Comparison of ENCODE assay signal across 8 mouse cellular contexts in genomic region chr7:3644672-3645487, GRCm38 (mm10). TPM values are rescaled to one million over a fixed set of nuclear protein-coding genes. Genes with fewer than 3 reads are reported as not detected.
DNase-seq lines count a peak whose midpoint lies in the region; ATAC-seq and TF ChIP-seq lines count a peak whose summit lies in the region.

Gene Cnot3, plus strand, starts transcription at chr7:3645268.

- no peaks in the 10 kb centered on the region for H3K9me3 ChIP-seq in hindbrain, embryonic 13.5 days

- peak within 1 kb of the TSS; percentile 97 for H3K27ac ChIP-seq in hindbrain, embryonic 13.5 days

- WGBS in hindbrain, embryonic 13.5 days: under 1% methylated on average over 53 of the region's 58 CpGs

- H3K9ac ChIP-seq in hindbrain, embryonic 13.5 days: peak within 1 kb of the TSS; percentile 98

- CTCF ChIA-PET in Patski (lab: Charles Lee): interaction anchor here (0.8 to 3.5 kb wide), 6 partner anchors 11 to 43 kb away, joined by 3 to 15 read pairs (median 4); partner anchors contain the start of gene Ndufa3

- in situ Hi-C loops in Patski (cut with MboI; ENCODE audit: low pct_unique_long_range_greater_than_20kb): no loop called here

- H3K4me1 ChIP-seq in hindbrain, embryonic 13.5 days (replicated peaks): peaks cover 49% of the 10 kb centered on the region

- H3K36me3 ChIP-seq in hindbrain, embryonic 13.5 days: peaks cover 20% of the 10 kb centered on the region

- POLR2A ChIA-PET in Patski (lab: Charles Lee): interaction anchor here (0.7 to 2.0 kb wide), 11 partner anchors 8 to 197 kb away, joined by 3 to 10 read pairs (median 5); partner anchors contain the start of genes Mboat7 and Tsen34

- H3K4me3 ChIP-seq in hindbrain, embryonic 13.5 days: peak within 1 kb of the TSS; percentile 98

- no peaks in the 10 kb centered on the region for H3K27me3 ChIP-seq in Patski
- no peaks in the 10 kb centered on the region; the same call in 1 of the 2 replicates for H3K27me3 ChIP-seq in hindbrain, embryonic 13.5 days

- TF ChIP-seq CTCF in Patski (IDR thresholded peaks at IDR 0.05): no peak

- peak; percentile 98 for ATAC-seq in Patski
- ATAC-seq in hindbrain, embryonic 13.5 days (ENCODE audit: low FRiP score): peak; percentile 99

- H3K4me2 ChIP-seq in hindbrain, embryonic 13.5 days: peak within 1 kb of the TSS; percentile 85

- DNase-seq in Patski (ENCODE audit: low read depth, low spot score): peak; percentile 98
- peak; percentile 98 for DNase-seq in cerebellum, postnatal 14 days
- DNase-seq in frontal cortex, postnatal 14 days (ENCODE audit: low spot score in 2 of 2): peak; percentile 98 to 100
- DNase-seq in layer of hippocampus, postnatal 25 days (ENCODE audit: extremely low spot score in 1 of 2, low spot score in 1 of 2): peak; percentile 87 to 93
- DNase-seq in lung, postnatal 25 days (ENCODE audit: low spot score): peak; percentile 100
- DNase-seq in retina, embryonic 14.5 days (ENCODE audit: low spot score): peak; percentile 99
- peak; percentile 96 for DNase-seq in thymus, postnatal 4 days

RNA-seq across cellular contexts. Expression of gene Cnot3, which starts in this region (rescaled TPM):
- 56.5 TPM for polyA plus RNA-seq in Patski (2021)
- polyA plus RNA-seq in hindbrain, embryonic 13.5 days (2015; fragmentation: Nextera tagmentation; extraction: Ambion mirVana): 47.1 and 49.9 TPM in 2 replicates
- total RNA-seq in layer of hippocampus, postnatal 25 days (2021): 10 to 100 TPM; 49.7 to 61.3 TPM

Comparison
In these comparisons a context has a peak if more than half of its experiments do, and no peak if none do; other contexts are left out.
1. Peak in every context shown above with its lines: DNase-seq, ATAC-seq, H3K4me3 ChIP-seq and H3K27ac ChIP-seq.